Mouse (Mus musculus): ENCODE results near the gene Npas3.

DNA sequence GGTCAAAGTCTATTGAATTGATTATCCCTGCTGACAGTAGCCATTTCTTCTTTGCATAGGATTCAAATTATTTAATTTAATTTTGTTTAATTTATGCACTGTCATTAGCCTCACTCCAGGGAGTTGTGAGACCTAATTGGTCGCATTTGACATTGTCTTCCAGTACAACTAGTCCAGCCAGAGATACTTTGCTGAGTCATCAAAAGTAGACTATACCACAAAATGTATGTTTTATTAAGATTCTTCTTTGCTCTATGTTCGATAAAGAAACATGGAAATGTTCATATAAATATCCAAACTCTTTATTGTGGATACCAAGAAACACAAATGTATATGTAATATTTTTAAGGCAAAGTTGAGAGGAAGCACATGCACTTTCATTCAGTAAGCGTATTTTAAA is 446.8 kb downstream of the Npas3 start:
- TF ChIP-seq POLR2A (IDR thresholded peaks at IDR 0.05; ENCODE audit: insufficient read length, low read depth): no peak
- TF ChIP-seq POLR2AphosphoS2 (IDR thresholded peaks at IDR 0.05; ENCODE audit: insufficient read length, low read depth): no peak
- no peak for TF ChIP-seq TCF3 (IDR thresholded peaks at IDR 0.05; ENCODE audit: insufficient read length, low read depth)
- TF ChIP-seq TCF12 (IDR thresholded peaks at IDR 0.05; ENCODE audit: insufficient read depth, poor library complexity, severe bottlenecking): no peak
- TF ChIP-seq E2F4 (IDR thresholded peaks at IDR 0.05; ENCODE audit: insufficient read depth): no peak
